Mouse (Mus musculus) embryo, embryonic 10.5 days (tissue): Measurements from ENCODE around the gene Dync1i1.

ENCODE experiments used
- DNase-seq: peaks from one replicate; pipeline ENCODE4 v3.0.0-alpha.2; 2015; ENCODE audit warnings: low spot score

Dync1i1 gene

DNA sequence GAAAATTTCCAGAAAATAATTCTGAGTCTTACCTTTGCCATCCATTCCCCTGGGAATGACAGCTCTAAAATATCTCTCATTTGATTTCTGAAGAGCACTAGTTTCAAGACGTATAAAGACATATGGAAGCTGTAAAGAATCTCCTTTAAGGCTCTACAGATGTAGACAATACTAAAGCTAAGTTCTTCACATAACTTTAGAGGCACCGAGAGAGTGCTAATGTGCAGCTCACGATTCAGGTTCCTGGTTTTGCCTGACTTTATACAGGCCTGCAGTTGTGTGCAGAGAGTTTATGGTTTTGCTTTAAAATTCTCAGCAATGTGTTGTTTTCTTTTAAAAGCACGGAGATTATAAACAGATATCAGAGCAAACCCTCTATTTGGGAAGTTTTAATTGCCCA is 242.1 kb downstream of the Dync1i1 start:
- DNase-seq, result no peak

DNA sequence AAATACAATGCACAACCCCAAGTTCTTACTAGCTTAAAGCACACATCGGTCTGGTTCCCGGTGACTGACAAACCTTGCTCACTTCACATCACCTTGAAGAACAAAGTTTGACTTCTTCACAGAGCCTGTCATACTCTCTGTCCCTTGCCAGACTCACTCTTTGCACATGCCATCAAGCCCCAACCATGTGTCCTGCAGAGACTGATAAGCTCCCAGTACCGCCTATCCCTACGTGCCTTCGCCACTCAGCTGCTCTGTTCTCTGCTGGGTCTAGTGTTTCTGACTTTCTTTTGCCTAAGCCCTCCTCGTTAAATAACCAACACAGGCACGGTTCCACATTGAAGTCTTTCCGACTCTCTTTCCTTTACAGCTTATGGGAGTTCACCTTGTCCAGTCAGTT is 244.2 kb downstream of the Dync1i1 start:
- no peak for DNase-seq

DNA sequence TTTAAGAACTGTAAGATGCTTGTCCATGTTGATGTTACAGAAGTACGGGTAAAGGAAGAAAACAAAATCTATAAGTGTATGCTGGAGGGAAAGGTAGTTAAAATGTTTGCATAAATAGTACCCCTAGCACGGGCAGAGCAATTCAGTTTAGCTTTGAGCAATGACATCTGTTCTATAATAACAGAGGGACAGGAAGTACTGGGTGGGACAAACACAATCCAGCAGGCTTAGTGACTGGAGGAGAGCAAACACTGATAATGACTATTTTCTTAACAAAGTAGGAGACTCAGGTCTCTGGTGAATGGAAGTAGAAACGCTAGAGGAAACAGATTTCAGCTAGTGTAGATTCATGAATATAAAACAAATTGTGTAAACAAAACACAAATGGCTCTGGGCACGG is 250.8 kb downstream of the Dync1i1 start:
- no peak for DNase-seq

DNA sequence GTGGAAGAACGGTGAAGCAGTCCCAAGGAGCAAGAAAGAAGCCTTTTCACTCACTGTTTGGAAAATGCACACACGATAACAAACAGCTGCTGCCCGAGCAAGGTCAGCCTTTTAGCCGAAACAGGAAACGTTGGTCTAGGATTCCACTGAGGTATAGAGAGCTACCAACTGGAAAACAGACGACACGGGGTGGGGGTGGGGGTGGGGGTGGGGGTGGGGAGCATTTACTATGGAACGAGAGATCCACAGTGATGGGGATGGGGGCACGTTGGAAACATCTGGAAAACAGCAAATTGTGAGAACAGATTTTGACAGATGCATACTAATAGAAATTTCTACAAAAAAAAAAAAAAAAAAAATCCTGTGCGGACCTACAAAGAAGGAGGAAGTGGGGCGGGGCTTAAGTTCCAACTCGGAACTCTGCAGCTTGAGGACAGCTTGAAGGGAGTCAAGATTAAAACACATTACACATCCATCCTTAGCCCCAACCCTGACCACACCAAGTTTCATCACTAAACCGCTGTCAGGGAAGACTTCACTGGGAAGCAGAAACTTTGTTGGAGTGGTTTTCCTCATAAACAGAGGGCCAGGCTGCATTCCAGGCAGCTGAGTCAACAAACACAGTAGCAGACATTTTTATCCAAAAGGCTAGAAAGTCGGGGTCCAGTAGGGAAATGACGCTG is 251.9 kb downstream of the Dync1i1 start:
- peak; percentile 28 for DNase-seq

DNA sequence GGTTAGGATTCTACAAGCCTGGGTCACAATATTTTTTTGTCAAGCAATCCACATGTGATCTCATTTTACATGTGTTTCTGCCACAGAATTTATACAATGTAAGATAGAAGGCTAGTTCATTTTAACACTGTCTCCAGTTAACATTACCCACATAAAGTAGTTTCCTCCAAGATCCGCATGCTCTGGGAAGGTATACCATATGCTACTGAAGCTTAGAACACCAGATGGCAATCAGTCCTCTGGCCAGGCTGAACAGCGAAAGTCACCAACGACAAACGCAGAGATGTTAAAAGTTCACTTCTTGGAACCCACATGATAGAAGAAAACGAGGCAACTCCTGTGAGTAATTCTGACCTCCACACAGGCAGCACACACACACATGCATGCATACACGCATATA is 265.8 kb downstream of the Dync1i1 start:
- DNase-seq, result no peak

DNA sequence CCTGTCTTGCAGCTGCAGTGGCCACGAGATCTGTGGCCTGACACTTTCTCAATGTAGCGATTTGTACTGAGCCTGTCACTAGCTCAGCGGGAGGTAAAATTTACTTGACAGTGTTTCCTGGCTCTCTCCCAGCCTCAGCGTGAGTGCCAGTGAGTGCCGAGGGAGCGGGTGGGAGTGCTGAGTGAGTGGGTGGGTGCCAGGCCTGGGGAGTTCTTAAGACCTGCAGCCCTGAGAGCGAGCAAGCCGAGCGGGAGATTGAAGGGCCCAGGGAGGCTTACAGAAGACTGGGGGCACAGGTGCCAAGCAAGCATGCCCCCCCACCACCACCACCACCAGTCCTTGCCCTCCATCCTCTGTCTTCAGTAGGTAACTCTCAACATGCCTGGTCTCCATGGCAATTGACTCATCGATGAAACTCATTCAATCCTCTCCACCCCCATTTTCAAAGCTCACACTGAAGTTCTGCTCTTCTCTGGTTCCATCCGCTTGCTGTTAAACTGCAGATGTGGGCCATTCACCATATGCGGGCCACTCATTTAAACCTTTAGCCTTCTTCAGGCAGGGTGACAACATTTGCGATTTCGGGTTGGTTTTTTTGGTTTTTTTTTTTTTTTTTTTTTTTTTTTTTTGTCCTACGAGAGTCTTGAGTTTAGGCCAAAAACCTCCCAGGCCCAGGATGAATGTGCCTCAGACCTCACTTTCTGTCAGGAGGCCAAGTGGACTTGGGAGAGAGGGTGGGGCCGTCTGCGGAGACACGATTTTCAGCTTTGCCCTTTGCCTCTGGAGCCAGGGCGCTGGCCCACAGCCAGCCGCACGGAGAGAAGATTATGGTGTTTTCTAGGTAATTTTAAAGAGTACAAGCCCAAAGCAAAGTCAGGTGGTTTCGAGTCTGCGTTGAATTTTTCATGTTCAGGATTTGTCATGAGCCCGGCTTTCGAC is 266.6 kb downstream of the Dync1i1 start:
- DNase-seq, result no peak

DNA sequence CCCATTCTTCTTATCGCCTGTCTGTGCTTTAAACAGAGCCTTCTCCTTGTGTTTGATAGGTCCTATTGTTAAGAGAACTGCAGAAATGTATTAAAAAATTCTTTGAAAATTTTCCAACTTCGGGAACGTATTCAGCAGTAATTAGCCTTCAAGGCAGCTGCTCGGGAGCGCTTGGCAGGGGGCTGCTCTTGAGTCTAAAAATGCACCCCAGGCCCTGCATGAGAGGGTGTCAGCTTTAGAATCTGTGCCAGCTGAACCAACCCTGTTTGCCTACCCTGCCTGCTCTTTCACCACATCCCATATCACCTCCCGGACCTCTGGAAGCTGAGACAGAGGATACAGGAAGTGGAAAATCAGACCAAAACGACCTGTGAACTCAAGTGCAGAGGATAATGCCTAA is 267.6 kb downstream of the Dync1i1 start:
- DNase-seq, result no peak

DNA sequence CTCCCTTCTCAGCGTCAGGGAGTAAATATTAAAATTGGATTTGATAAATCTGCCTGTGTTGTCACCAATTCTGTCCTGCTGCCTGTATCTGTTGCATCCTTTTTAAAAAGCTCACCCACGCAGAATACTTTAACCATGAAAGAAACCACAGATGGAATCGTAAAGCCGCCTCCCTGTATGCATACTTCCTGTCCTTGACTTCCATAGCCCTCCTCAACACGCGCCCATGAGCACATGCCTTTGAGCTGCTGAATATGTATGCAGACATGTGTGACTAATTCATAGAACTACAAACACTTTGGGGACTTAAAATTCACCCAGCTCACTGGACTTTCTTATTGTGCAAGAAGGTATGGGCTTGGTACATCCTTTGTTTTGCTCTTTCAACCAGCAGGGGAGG is 272.1 kb downstream of the Dync1i1 start:
- no peak for DNase-seq

DNA sequence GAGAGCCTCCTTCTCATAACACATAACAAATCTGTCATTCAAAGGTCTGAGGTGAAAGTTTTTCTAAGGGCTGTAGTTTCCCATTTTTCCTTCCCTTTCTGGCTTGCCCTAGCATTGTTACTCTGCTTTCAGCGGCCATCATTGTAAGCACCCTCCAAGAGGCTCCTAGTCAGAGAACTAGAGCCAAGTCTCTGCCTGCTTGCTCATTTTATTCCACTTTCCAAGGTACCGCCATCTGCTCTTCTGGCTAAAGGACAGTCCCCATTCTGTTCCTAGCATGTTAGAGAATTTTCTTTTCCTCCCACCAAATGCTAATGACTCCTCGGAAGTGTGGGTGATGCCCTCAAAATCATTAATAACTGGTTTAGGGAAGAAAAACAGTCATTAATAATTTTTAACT is 276.6 kb downstream of the Dync1i1 start:
- DNase-seq, result no peak

DNA sequence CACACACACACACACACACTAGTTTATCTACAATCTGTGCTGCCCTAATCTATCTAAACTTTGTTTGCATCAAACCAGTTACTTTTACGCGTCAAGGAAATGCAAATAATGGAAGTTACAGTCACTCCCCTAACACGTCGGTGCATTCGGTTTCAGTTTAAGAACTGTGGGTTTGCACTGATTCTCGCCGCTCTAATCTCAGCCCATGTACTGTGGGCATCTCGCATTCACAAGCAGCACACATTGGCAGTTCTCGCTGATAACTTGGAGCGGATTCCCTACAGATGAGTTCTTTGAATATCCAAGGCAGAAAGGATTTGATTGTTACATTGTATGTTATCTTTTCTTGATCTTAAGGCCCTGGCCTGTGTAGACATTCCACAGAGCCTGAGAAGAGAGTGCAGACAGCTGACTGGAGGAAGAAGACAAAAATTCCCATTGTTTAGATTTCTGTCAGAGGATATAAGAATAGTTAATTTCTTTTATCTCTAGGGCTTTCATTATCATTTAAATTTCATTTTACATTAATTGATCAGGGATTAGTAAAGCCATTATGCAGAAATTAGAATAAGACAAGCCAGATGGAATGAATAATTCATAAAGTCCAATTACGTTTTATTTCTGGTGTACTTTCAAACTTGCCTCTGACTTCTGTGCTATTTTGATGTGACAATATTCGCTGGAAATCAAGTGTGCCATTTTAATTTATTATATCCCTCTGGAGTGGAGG is 279.5 kb downstream of the Dync1i1 start:
- no peak for DNase-seq

DNA sequence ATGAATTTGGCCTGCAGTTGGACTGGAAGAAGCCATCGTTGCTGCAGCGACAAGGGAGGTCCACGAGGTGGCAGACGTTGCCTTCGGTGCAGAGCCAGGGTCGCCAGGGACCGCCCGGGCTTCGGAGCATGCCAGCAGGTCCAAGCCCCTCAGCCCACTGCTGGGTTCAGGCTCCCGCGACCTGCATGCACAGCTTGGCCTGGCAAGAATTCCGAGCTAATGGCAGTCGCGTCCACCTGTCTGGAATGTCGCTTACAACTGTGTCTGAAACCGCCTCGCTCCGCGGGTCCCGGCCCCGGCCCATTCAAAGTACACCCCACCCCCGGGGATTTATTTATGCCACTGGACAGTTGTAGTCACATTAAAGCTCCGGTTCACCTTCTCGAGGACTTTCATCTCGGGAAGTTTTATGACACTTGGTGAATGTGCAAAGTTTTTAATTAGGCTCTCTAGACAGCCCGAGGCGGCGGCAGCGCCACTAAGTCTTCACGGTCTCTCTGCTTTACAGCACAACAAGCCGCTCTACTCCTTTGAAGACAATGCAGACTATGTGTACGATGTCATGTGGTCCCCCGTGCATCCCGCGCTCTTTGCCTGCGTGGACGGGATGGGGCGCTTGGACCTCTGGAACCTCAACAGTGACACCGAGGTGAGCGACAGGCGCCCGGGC is 280.5 kb downstream of the Dync1i1 start:
- DNase-seq, result peak; percentile 92

DNA sequence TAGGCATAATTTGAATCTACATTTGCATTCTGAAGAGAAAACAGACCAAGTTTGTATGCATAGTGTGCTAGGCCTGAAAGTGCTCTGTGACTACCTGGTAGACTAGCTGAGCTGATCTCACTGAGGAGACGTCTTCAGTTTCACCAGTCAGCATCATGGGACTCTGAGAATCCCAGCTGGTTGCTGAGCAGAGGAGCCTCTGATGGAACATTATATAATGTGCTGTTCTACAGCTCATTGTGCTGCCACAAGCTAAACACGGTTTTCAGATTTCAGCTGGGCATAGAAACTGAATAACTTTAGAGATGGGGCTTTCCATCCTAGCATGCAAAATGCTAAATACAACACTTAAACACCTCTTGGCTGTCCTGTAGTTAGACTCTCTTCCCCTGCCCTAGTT is 285.9 kb downstream of the Dync1i1 start:
- no peak for DNase-seq

DNA sequence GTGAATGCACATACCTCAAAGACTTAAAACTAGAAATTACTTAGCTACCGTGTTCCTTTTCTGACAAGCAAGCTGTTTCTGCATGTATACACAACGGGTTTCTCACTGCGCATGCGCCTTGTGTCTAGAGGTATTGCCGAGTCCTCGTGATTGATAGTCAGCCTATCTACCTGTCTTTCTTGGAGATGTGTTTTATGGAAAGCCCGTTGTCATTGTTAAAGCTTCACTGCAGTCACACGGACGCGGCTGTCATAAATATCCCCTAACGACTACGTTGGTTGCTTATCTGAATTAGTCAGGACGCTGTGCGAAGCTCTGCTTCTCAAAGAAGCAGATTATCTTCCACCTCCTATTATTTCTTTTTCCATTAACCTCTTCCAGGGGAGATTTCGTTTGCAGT is 290.2 kb downstream of the Dync1i1 start:
- no peak for DNase-seq

DNA sequence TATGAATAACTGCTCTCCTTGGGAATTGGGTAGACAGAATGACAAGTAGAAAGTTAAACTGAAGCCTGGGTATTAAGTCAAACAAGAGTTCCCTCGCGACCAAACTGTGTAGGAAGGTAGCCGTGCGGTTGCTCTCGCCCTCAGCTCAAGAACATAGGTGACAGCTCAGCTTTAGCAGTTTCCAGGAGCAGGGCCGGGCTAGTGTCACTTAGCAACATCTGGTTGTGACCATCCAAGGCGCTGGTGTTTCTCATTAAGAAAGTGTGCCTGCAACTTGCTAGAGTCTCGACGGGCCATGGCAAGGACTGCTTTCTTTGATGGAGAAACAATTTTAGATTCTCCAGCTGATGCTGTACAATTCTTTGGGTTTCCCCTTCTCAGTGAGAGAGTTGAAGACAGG is 291.5 kb downstream of the Dync1i1 start:
- peak; percentile 58 for DNase-seq

DNA sequence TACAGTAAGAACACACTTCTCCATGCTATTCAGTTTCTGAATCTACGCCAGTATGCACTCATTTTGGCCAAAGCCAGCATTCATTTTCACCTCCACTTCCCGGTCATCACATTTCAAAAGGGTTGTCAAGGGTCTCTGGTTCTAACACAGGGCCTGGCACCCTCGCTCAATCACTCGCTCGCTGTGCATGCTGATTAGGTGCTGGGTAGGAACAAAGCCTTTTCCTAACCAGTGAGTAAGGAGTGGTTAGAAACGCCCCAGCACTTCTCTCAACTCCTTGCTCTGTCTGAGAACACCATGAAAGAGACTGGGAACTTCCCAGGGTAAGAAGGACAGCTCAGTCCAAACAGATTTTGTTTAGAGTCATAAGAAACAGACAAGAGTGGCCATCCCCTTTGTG is 298.5 kb downstream of the Dync1i1 start:
- no peak for DNase-seq

DNA sequence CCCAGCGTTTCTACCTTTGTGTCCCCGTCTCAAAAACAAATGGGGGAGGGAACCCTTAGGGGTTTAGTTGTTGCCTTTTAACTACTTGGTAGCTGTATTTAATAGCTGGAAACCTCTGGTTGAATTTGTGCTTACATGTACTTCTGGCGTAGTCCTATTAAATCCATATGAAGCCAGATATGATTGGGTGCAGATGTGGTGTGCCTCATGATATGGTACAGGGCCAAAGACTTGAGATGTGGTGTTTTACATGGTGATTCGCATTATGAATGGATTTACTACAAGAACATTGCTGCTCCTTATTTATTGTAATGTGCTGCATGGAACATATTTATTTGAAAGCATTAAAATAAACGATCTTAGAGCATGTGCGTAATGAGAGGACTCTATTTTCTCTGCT is 302.2 kb downstream of the Dync1i1 start:
- no peak for DNase-seq

DNA sequence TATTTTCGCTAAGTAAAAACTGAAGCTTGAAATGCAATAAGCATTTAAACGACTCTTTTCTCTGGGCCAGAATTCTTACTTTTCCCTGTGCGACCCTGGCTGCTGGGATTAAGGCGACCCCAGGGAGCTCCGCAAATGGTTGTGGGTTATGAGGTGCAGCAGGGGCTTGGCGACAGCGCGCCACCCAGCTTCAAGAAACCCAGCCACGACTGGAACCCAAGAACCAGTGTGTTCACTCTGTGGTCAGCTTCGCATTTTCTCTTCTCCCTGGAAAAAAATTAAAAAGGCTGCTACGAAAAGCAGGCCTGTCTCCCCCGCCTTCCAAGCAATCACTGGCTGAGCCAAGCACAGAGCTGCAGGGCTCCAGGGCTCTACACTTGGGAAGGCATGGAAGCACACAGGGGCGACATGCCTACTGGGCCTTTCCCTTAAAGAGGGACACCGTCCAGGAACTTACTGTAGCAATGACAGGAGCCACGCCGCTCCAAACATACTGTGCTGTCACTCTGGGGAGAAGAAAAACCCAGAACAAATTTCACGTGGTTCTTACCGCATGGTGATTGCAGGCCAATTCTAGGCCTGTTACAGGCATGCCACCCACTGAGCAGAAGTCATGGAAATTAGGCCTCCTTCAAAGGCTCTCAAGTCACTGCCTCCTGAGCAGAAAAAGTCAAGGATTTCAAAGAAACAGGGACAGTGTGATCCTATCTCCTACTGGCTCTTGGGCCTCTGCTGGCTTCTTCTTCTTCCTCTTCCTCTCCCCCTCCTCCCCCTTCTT is 313.5 kb downstream of the Dync1i1 start:
- peak; percentile 19 for DNase-seq

DNA sequence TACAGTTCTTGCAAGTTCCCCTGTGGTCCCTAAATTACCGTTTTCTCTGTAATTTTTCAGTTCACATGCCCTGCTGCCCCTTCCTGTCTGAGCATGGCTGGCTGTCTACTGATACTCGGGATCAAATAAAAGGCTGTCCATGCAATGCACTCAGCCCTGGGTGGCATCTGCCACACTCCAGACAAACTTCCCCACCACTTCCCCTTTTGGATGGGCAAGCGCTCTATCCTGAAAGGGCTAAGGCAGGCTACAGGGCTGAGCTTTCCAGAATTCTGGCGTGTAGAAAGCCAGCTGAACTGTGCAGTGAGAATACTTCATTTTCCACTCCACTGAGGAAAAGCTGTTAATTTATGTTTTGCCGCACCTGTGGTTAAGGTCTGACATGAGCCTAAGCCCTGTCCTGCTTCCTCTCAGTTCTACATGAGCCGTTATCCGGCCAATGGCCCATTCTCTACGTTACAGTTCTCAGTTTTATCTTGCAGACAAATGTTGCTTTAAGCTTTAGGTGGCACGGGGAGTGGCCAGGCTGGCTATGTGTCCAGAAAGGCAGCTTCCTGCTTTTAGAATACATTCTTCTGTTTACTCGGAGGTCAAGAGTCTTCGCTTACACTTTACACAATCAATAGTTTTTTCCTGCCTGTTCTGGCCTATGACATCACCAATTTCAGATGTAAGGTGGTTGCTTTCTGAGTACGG is 321.4 kb downstream of the Dync1i1 start:
- DNase-seq, result no peak

DNA sequence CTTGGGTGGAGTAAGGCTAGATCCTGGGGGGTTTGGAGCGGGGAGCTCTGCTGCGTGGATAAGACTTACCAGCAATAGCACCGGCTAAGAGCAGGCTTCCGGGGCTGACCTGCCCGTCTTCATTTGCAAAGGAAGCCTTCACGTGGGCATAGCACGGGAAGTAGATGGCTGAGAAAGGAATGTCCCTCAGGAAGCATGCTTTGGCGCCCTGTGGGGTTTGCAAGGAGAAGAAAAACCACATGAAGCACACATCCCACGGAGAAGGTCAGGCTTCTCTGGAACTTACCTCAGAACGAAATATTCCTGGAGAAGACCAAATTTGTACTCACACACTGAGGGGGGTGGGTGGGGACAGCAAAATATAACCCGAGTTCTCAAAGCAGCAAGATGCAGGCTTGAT is 327.3 kb downstream of the Dync1i1 start:
- no peak for DNase-seq

DNA sequence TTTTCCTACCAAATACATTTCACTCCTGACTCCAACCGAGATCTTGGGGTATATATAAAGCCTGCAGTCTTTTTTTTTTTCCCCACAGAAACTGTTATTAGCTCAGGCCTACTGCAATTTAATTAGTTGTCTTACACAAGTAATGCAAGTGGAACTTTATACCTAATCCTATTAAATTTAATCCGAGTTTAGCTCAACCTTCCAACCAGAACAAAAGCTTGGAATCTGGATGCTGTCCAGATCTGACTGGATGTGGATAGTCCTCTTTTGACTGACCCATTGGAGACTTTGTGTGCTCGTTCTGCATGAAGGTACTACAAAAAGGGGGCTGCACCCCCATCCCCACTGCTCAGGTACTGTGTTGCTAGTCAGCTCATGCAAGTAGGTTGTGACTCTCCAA is 328.5 kb downstream of the Dync1i1 start:
- no peak for DNase-seq

DNA sequence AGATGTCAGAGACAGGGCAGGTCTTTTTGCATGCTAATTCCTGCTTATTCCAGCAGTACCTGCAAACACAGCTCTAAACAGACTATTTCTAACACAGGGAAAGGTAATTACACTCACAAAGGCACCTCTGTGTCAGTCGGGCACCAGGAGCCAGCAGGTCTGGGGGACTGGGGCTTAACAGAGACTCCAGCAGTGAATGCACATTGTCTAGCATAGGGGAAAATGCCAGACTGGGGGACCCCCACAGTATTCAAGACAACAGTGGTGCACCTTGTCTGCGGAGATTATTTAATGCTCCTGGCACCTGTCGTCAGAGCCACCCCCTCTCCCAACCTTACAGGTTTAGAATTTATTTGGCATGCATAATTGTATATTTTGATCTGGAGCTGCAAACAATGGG is 333.1 kb downstream of the Dync1i1 start:
- DNase-seq, result no peak
